Mouse (Mus musculus): ENCODE measurements around the gene Ccl27a.

DNA sequence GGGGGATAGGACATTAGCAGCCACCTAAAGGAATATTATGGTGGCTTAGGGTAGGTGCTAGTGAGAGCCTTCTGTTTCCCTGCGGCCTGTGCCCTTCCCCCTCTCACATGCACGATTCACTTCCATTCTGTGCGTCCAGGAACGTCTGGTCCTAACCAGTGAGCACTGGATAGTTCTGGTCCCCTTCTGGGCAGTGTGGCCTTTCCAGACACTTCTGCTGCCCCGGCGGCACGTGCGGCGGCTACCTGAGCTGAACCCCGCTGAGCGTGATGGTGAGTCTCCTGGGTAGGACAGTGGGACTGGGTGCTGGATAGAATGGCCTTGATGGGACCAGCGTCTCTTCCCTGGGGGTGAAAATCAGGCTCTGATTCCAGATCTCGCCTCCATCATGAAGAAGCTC lies 16.7 kb downstream of the Ccl27a start:
- TF ChIP-seq CTCF (IDR thresholded peaks at IDR 0.05; ENCODE audit: borderline replicate concordance, insufficient read depth, low read length): no peak
- TF ChIP-seq POLR2A (IDR thresholded peaks at IDR 0.05; ENCODE audit: low read depth, low read length): no peak

Measured in embryonic fibroblast, embryonic 13.5 days (primary cell).